Mouse (Mus musculus) E14TG2a.4 (cell line): ENCODE measurements around the gene Vwa3a.
"Not testable (repeated sequence)": the region's sequence is repeated elsewhere in the genome, so short reads cannot be mapped to it uniquely, and the experiment has no call there.

Experiments used
- H3K27me3 ChIP-seq: 2 replicates; pipeline ENCODE4 v1.6.1; 2014; ENCODE audit warnings: low read length, control low read depth; ENCODE audit not compliant: insufficient read depth
- H3K36me3 ChIP-seq: 2 replicates; pipeline ENCODE4 v1.6.1; 2014; ENCODE audit warnings: low read length, control low read depth; ENCODE audit not compliant: insufficient read depth
- H3K4me1 ChIP-seq: replicated peaks from 2 replicates; pipeline ENCODE4 v1.6.1; 2014; ENCODE audit warnings: low read depth, low read length, control low read depth
- H3K4me3 ChIP-seq: replicated peaks from 2 replicates; pipeline ENCODE4 v1.5.1; 2014; ENCODE audit warnings: mild to moderate bottlenecking, low read length
- H3K9me3 ChIP-seq: 2 replicates; pipeline ENCODE4 v1.6.1; 2014; ENCODE audit warnings: low read length, control low read depth
- CTCF ChIP-seq: conservative IDR thresholded peaks from 2 replicates; pipeline ENCODE4 v1.5.1; 2014; ENCODE audit warnings: low read length
- NANOG ChIP-seq: IDR thresholded peaks from 2 replicates; pipeline ENCODE4 v1.6.1; 2014; ENCODE audit warnings: borderline replicate concordance, low read length, mixed read lengths
- POU5F1 ChIP-seq: IDR thresholded peaks from 2 replicates; pipeline ENCODE4 v1.6.1; 2014; ENCODE audit warnings: low read length, borderline replicate concordance

Gene Vwa3a

DNA sequence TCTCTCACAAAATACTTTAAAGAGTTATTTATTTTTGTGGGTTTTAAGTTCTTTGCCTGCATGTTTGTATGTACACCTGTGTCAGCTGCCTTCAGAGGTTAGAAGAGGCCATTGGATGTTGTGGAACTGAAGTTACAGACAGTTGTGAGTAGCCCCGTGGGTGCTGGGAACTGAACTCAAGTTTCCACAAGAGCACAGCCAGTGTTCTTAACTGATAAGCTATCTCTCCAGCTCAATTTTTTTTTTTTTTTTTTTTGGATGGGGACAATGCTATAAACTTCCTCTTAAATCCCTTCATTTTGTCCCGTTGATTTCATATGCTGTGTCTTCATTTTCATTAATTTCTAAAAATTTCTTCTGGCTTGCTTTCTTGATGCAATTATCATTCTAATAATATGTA lies 25.9 kb upstream of the Vwa3a start:
- Histone ChIP-seq H3K4me3 (peak overlapping the region; percentile 58), H3K4me1 (peaks cover 19% of the 10 kb centered on the region), H3K27me3 (no peaks in the 10 kb centered on the region), H3K9me3 (no peaks in the 10 kb centered on the region), H3K36me3 (no peaks in the 10 kb centered on the region)
- TF ChIP-seq NANOG, result no peak
- TF ChIP-seq CTCF, result no peak
- TF ChIP-seq POU5F1, result no peak

DNA sequence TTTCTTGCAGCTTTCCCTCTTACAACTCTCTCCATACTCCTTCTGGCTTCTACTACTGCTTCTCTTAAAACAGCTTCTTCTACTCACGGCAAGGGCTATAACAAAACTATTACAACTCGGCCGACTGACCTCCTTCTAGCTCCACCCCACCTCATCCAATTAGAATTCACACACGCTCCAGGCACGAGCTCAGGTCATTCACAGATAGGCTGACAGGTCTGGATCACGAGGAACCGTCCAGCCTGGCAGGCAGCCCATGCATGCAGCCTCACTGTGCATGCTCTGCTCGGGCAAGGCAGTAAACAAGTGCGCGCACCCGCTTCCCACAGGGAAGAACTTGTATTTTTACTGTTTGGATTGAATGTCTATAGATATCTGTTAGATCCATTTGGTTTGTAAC lies 25.2 kb upstream of the Vwa3a start:
- peaks cover 19% of the 10 kb centered on the region for H3K4me1 ChIP-seq
- peak overlapping the region; percentile 58 for H3K4me3 ChIP-seq
- not testable (repeated sequence) for H3K27me3 ChIP-seq, H3K36me3 ChIP-seq, H3K9me3 ChIP-seq

DNA sequence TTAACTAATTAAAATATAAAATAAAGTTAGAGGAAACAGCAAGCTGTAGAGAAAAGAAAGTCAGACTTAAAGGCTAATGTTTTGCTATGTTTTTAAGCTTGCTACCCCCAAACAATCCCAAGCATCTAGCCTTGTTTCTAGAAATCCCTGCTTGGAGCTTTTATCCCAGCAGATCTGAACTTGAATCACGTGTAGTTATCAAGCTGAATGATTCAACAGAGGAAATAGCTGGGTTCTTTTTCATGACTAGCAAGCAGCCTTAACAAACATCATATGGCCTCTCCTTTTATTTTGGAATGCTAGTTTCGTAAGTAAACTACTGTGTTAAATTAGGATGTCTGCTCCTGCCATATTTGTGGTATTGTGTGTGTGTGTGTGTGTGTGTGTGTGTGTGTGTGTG lies 21.9 kb upstream of the Vwa3a start:
- Histone ChIP-seq H3K9me3 (no peaks in the 10 kb centered on the region), H3K4me1 (peaks cover 24% of the 10 kb centered on the region), H3K27me3 (no peaks in the 10 kb centered on the region), H3K4me3 (no peak overlapping the region), H3K36me3 (peaks cover 10% of the 10 kb centered on the region; the same call in 1 of the 2 replicates)
- TF ChIP-seq NANOG (no peak), POU5F1 (no peak), CTCF (no peak)

- Histone ChIP-seq H3K4me1 (peaks cover 52% of the 10 kb centered on the region), H3K9me3 (no peaks in the 10 kb centered on the region), H3K36me3 (peaks cover 16% of the 10 kb centered on the region), H3K27me3 (no peaks in the 10 kb centered on the region), H3K4me3 (no peak overlapping the region)
- TF ChIP-seq NANOG (no peak), CTCF (no peak), POU5F1 (no peak)
These were observed 18.1 kb upstream of the Vwa3a start for GRCm38 (mm10) chr7:120721051-120721450.

- H3K36me3 ChIP-seq, result peaks cover 20% of the 10 kb centered on the region
- TF ChIP-seq NANOG, result no peak
- no peak for TF ChIP-seq CTCF
- no peak for TF ChIP-seq POU5F1
- H3K4me1 ChIP-seq, result peaks cover 53% of the 10 kb centered on the region
- no peak overlapping the region for H3K4me3 ChIP-seq
- H3K27me3 ChIP-seq, result no peaks in the 10 kb centered on the region
- no peaks in the 10 kb centered on the region for H3K9me3 ChIP-seq
These were observed 17.7 kb upstream of the Vwa3a start for GRCm38 (mm10) chr7:120721456-120721855.

- H3K4me1 ChIP-seq, result peaks cover 52% of the 10 kb centered on the region
- H3K27me3 ChIP-seq, result no peaks in the 10 kb centered on the region
- H3K4me3 ChIP-seq, result no peak overlapping the region
- H3K36me3 ChIP-seq, result peaks cover 20% of the 10 kb centered on the region
- TF ChIP-seq CTCF (no peak), NANOG (no peak), POU5F1 (no peak)
- H3K9me3 ChIP-seq, result no peaks in the 10 kb centered on the region
These were observed 17.1 kb upstream of the Vwa3a start for GRCm38 (mm10) chr7:120722063-120722462.

- Histone ChIP-seq H3K4me1 (peaks cover 53% of the 10 kb centered on the region), H3K27me3 (no peaks in the 10 kb centered on the region), H3K36me3 (peaks cover 20% of the 10 kb centered on the region), H3K9me3 (no peaks in the 10 kb centered on the region), H3K4me3 (no peak overlapping the region)
- TF ChIP-seq CTCF (no peak), POU5F1 (no peak), NANOG (no peak)
These were observed 16.3 kb upstream of the Vwa3a start for GRCm38 (mm10) chr7:120722839-120723278.

GRCm38 (mm10) chr7:120727581-120727980 lies 11.5 kb upstream of the Vwa3a start:
- Histone ChIP-seq H3K4me1 (peaks cover 39% of the 10 kb centered on the region), H3K27me3 (no peaks in the 10 kb centered on the region), H3K9me3 (no peaks in the 10 kb centered on the region), H3K36me3 (peaks cover 40% of the 10 kb centered on the region), H3K4me3 (no peak overlapping the region)
- TF ChIP-seq CTCF, result peak; percentile 80
- no peak for TF ChIP-seq POU5F1
- no peak for TF ChIP-seq NANOG

- no peak for TF ChIP-seq NANOG
- no peak for TF ChIP-seq CTCF
- TF ChIP-seq POU5F1, result no peak
- peaks cover 47% of the 10 kb centered on the region for H3K36me3 ChIP-seq
- no peak overlapping the region for H3K4me3 ChIP-seq
- H3K4me1 ChIP-seq, result peaks cover 21% of the 10 kb centered on the region
- no peaks in the 10 kb centered on the region for H3K27me3 ChIP-seq
- H3K9me3 ChIP-seq, result no peaks in the 10 kb centered on the region
These were observed 9.5 kb upstream of the Vwa3a start for GRCm38 (mm10) chr7:120729635-120730034.
